Mouse (Mus musculus) cerebellum, adult 2 months (tissue): ENCODE measurements at regions not wholly inside any gene's neighbourhood (a gene's known extent, or its start where the extent isn't known, plus 50 kb on each side); places are given as distances from the start of the nearest gene placed in this dataset.

Experiments used
- DNase-seq, 2 experiments: peaks; one replicate each; pipeline ENCODE4 v3.0.0; 2021
- H3K27ac ChIP-seq: fragments of 200-500 bp; 2 replicates; pipeline ENCODE4 v1.5.1; 2012; ENCODE audit warnings: low read length, control low read depth, inconsistent platforms; ENCODE audit not compliant: insufficient read depth
- H3K27me3 ChIP-seq: fragments of 200-500 bp; 2 replicates; pipeline ENCODE4 v1.6.1; 2012; ENCODE audit warnings: inconsistent platforms, mild to moderate bottlenecking, low read length, moderate library complexity; ENCODE audit not compliant: control insufficient read depth, insufficient read depth
- H3K4me1 ChIP-seq: fragments of 200-500 bp; 2 replicates; pipeline ENCODE4 v1.6.1; 2011; ENCODE audit warnings: low read length; ENCODE audit not compliant: control insufficient read depth, insufficient read depth
- H3K4me3 ChIP-seq: fragments of 200-500 bp; replicated peaks from 2 replicates; pipeline ENCODE3; 2011; ENCODE audit warnings: mild to moderate bottlenecking, low read depth, low read length, control low read depth; ENCODE audit not compliant: insufficient read depth
- CTCF ChIP-seq: fragments of 200-500 bp; IDR thresholded peaks from 2 replicates; pipeline ENCODE4 v1.5.1; 2011; ENCODE audit warnings: low read depth, mild to moderate bottlenecking, control low read depth, low read length, moderate library complexity, borderline replicate concordance; ENCODE audit not compliant: insufficient read depth
- POLR2A ChIP-seq: fragments of 200-500 bp; IDR thresholded peaks from 2 replicates; pipeline ENCODE4 v1.6.1; 2011; ENCODE audit warnings: low read length, control low read depth, borderline replicate concordance; ENCODE audit not compliant: insufficient read depth
- WGBS: fragments of 180-500 bp; shearing (Covaris S2); methylation state at CpG from one replicate; pipeline ENCODE4 v1.1.7; 2018; 5-methylcytosine and 5-hydroxymethylcytosine counted together

DNA sequence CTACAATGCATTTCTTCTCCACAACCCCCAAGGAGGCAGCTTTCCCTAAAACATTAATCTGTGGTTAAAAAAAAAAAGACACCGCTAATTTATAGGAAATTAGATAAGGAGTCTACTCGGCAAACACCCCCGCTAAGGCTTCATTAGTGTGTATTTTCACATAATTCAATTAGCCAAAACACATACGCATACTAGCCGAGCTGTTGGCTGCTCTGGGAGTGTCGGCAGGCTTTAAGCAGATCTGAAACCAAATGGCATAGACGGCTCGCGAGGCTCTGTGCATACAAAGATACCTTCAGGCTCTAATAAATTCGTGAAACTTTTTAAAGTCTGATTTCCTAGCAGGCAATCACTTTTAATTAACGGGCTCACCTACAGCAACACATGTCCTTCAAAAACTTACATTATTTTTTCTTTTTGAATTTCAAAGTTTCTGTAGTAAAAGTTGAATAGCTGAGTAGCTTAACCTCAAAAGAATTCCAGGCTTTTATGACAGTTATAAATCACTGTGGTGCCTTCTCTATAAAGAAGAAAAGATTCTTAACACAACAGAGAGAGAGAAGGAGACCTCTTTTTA is 68.0 kb upstream of the Smyd2 start:
- no peak for DNase-seq
- no peak for TF ChIP-seq POLR2A
- no peak for TF ChIP-seq CTCF
- Histone ChIP-seq H3K27ac (no peak overlapping the region), H3K27me3 (no peaks in the 10 kb centered on the region), H3K4me3 (no peak overlapping the region), H3K4me1 (no peaks in the 10 kb centered on the region)
- 61% methylated on average over 11 of the region's 11 CpGs for WGBS

DNA sequence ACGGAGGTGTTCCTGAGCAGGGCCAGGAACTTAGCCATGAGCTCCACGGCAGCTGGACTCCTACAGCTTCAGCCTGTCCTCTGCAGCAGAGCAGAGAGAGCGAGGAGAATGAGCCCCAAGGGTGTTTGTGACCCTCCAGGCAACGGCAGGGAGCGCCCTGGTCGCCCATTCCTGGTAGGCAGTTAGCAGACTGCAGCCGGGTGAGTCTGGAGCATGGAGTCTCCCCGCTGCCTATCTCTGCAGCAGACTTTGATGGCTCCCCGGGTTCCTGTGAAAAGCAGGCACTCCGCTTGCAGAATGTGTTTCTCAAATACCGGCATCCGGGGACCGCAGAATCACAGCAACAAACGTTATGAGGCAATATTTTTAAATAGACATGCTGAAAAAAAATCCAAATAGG is 67.2 kb upstream of the Smyd2 start:
- WGBS: 39% methylated on average over 14 of the region's 14 CpGs
- no peak overlapping the region for H3K4me3 ChIP-seq
- H3K27ac ChIP-seq: no peak overlapping the region
- no peaks in the 10 kb centered on the region for H3K4me1 ChIP-seq
- no peaks in the 10 kb centered on the region for H3K27me3 ChIP-seq
- TF ChIP-seq CTCF (no peak), POLR2A (no peak)
- no peak for DNase-seq

DNA sequence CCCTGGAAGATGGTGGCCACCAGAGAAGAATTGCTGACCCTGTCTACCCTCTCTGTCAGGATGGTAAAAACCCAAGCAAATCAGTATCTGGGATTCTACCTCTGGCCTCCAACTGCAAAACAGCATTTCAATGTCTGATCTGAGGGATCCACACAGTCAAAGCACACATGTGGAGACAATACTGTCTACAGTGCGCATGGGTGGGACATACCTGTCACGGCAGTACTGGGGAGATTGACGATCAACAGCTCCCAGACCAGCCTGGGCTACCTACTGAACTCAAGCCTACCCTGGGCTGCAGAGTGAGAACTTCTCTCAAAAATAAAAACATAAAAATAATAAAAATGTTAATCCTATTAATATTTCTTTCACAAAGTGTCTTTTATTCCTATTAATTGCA is 66.7 kb upstream of the Smyd2 start:
- TF ChIP-seq POLR2A: no peak
- no peak for TF ChIP-seq CTCF
- Histone ChIP-seq H3K27ac (no peak overlapping the region), H3K27me3 (no peaks in the 10 kb centered on the region), H3K4me1 (no peaks in the 10 kb centered on the region), H3K4me3 (no peak overlapping the region)
- 96% methylated on average over 3 of the region's 3 CpGs for WGBS
- no peak for DNase-seq

DNA sequence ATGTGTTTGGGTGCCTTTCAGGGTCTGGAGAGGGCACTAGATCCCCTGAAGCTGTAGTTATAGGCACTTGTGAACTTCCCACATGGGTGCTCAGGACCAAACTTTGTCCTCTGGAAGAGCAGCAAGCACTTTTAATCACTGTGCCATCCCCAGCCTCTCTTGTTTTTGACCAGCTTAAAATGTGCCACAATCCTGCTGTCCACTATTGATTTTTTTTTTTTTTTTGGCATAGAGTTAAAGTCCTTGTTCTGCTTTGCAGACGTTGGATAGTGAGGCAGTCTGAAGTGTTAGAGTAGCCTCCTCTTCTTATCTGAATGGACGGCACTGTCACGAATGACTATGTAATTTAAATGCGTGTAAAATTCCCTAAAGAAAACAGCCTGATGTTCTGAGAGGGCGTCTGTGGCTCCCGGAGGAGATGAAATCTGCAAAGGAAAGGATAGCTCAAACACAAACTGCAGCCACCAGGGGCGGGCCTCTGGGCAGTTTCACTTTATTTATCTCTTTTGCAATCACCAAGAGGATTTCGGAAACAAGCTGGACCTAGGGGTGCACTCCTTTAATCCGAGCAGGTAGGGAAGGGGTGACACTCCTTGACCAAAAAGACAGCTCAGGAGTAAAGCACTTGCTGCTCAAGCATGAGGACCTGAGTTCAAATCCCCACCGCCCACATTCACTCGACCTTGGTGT is 63.5 kb upstream of the Smyd2 start:
- DNase-seq: no peak
- H3K4me3 ChIP-seq: no peak overlapping the region
- no peak for TF ChIP-seq POLR2A
- TF ChIP-seq CTCF: no peak
- H3K27ac ChIP-seq: no peak overlapping the region
- H3K27me3 ChIP-seq: no peaks in the 10 kb centered on the region
- WGBS: 59% methylated on average over 11 of the region's 11 CpGs
- no peaks in the 10 kb centered on the region for H3K4me1 ChIP-seq

DNA sequence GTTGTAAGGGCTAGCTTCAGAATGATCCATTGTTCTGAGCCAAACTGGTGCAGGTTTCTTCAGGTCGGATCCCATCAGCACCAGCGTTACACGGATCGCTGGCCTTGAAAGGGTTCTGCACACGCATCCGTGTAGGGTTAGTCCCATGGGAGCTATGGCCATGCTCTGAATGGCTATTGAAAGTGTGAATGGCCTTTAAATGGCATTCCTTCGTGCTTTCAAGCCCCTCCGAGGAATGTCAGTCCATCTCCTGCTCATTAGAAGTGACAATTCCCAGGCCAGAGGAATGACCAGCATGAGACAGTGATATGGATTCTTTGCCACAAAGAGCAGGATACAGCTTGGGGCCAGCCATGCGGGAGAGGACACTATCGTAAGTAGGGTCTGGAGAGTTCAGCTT is 56.1 kb upstream of the Smyd2 start:
- no peak overlapping the region for H3K27ac ChIP-seq
- 37% methylated on average over 10 of the region's 10 CpGs for WGBS
- DNase-seq: no peak
- no peaks in the 10 kb centered on the region for H3K27me3 ChIP-seq
- TF ChIP-seq POLR2A (no peak), CTCF (no peak)
- H3K4me3 ChIP-seq: no peak overlapping the region
- H3K4me1 ChIP-seq: no peaks in the 10 kb centered on the region

DNA sequence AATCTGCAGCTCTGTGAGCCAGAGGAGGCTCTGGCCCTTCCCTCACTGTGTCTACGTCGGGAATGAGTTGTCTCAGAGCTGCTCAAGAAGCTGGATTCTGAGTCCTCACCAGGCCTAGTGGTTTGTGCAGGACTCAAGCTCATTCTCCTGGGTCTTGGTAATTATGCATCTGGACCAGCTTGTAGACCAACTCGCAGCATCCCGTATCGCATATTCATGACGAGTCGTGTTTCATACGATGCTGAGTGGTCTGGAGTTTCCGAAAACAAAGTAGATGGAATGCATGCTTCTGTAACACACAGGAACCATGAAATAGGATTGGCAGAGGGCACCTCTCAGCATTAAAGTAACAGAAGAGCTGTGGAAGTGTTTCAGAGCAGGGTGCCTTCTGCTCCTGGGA is 53.5 kb upstream of the Smyd2 start:
- no peak overlapping the region for H3K27ac ChIP-seq
- DNase-seq: no peak
- 71% methylated on average over 9 of the region's 9 CpGs for WGBS
- no peak overlapping the region for H3K4me3 ChIP-seq
- no peaks in the 10 kb centered on the region for H3K4me1 ChIP-seq
- no peak for TF ChIP-seq CTCF
- no peaks in the 10 kb centered on the region for H3K27me3 ChIP-seq

DNA sequence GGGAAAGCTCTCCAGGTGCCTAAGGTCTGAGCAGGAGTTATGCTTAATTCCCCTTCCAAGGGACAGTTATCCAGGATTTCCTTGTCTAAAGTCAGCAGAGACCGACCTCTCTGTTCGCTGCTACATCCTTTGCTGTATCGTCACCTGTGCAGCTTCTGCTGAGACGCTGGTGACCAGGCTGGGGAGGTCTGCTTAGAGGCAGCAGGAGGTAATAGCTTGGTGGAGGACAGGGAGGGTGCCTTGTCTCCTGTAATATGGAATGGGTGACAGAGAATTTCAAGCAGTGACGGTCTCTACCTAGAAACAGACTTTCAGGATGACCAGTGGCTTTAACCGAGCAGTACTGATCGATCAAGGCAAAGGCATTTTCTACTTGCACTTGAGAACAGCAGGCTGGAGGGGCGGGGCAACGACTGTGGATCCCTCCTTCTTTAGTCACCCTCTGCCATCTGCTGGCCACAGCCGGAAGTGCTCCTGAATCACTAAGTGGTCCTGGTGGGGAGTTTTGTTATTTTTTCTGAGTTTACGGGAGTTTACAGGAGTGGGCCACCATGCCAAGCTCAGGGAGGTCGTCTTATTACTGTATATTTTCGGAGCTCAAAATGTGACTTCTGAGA is 50.7 kb upstream of the Smyd2 start:
- peak; percentile 55 to 68 for DNase-seq
- Histone ChIP-seq H3K27me3 (no peaks in the 10 kb centered on the region), H3K27ac (no peak overlapping the region), H3K4me1 (no peaks in the 10 kb centered on the region), H3K4me3 (no peak overlapping the region)
- WGBS: 13% methylated on average over 13 of the region's 13 CpGs
- TF ChIP-seq POLR2A (no peak), CTCF (peak; percentile 86)
